Mouse (Mus musculus) MEL (cell line): Measurements from ENCODE around the gene 4930455H04Rik. TPM values are rescaled to one million over a fixed set of nuclear protein-coding genes. Genes with fewer than 3 reads are reported as not detected.

Experiments used
- DNase-seq: peaks from one replicate; pipeline ENCODE4 v3.0.0; 2011; ENCODE audit warnings: low read depth, low spot score
- H3K27ac ChIP-seq: 2 replicates; pipeline ENCODE4 v1.5.1; 2012; ENCODE audit warnings: low read depth, mild to moderate bottlenecking, control low read depth, low read length, moderate library complexity; ENCODE audit not compliant: control insufficient read depth
- H3K27me3 ChIP-seq, 2 experiments: fragments of 150-350 bp in 1 of 2; sonication (generic) in 1 of 2; 2 replicates each; pipeline ENCODE4 v1.6.1; 2012; ENCODE audit warnings: low read length in 2 of 2, mild to moderate bottlenecking in 2 of 2, improper control_type of control experiment in 1 of 2, moderate library complexity in 1 of 2; ENCODE audit not compliant: insufficient read depth in 2 of 2, control insufficient read depth in 1 of 2
- H3K36me3 ChIP-seq, 2 experiments: 2 replicates each; pipeline ENCODE4 v1.6.1; 2012 to 2014; ENCODE audit warnings: low read length in 2 of 2, improper control_type of control experiment in 1 of 2, inconsistent platforms in 1 of 2, mild to moderate bottlenecking in 1 of 2; ENCODE audit not compliant: insufficient read depth in 2 of 2, control insufficient read depth in 1 of 2
- H3K4me1 ChIP-seq, 2 experiments: fragments of 150-350 bp in 1 of 2; sonication (generic) in 1 of 2; 2 replicates each; pipeline ENCODE4 v1.6.1; 2012; ENCODE audit warnings: low read length in 2 of 2, improper control_type of control experiment in 1 of 2, mild to moderate bottlenecking in 1 of 2; ENCODE audit not compliant: insufficient read depth in 2 of 2, control insufficient read depth in 1 of 2
- H3K4me3 ChIP-seq, 2 experiments: fragments of 150-350 bp in 1 of 2; sonication (generic) in 1 of 2; 2 replicates each; pipeline ENCODE4 v1.5.1; 2012; ENCODE audit warnings: low read depth in 2 of 2, low read length in 2 of 2, mild to moderate bottlenecking in 2 of 2, moderate library complexity in 2 of 2, control low read depth in 1 of 2, improper control_type of control experiment in 1 of 2; ENCODE audit not compliant: control insufficient read depth in 1 of 2, insufficient read depth in 1 of 2
- H3K79me2 ChIP-seq: 2 replicates; pipeline ENCODE4 v1.6.1; 2012; ENCODE audit warnings: mild to moderate bottlenecking, low read length, moderate library complexity; ENCODE audit not compliant: control insufficient read depth, poor library complexity, insufficient read depth
- H3K9ac ChIP-seq: 2 replicates; pipeline ENCODE4 v1.6.1; 2012; ENCODE audit warnings: low read depth, mild to moderate bottlenecking, control low read depth, low read length, moderate library complexity; ENCODE audit not compliant: control insufficient read depth, poor library complexity, severe bottlenecking
- H3K9me3 ChIP-seq: fragments of 150-350 bp; sonication (generic); replicated peaks from 2 replicates; pipeline ENCODE4 v1.6.1; 2012; ENCODE audit warnings: mild to moderate bottlenecking, low read length, improper control_type of control experiment, moderate library complexity; ENCODE audit not compliant: insufficient read depth
- BHLHE40 ChIP-seq: IDR thresholded peaks from 2 replicates; pipeline ENCODE4 v1.6.1; 2012; ENCODE audit warnings: low read depth, mild to moderate bottlenecking, inconsistent platforms, low read length, improper control_type of control experiment, borderline replicate concordance
- E2F4 ChIP-seq: IDR thresholded peaks from 2 replicates; pipeline ENCODE4 v1.6.1; 2011; ENCODE audit warnings: low read depth, low read length, improper control_type of control experiment, borderline replicate concordance
- EP300 ChIP-seq, 2 experiments: IDR thresholded peaks; 2 replicates each; pipeline ENCODE4 v1.6.1; 2011; ENCODE audit warnings: improper control_type of control experiment in 2 of 2, low read length in 2 of 2, low read depth in 1 of 2, mild to moderate bottlenecking in 1 of 2
- ETS1 ChIP-seq: IDR thresholded peaks from 2 replicates; pipeline ENCODE4 v1.6.1; 2012; ENCODE audit warnings: low read depth, mild to moderate bottlenecking, inconsistent platforms, low read length, improper control_type of control experiment, moderate library complexity
- MAX ChIP-seq: IDR thresholded peaks from 2 replicates; pipeline ENCODE4 v1.6.1; 2011; ENCODE audit warnings: low read length, improper control_type of control experiment
- MAZ ChIP-seq: IDR thresholded peaks from 2 replicates; pipeline ENCODE4 v1.6.1; 2012; ENCODE audit warnings: low read depth, mild to moderate bottlenecking, inconsistent platforms, low read length, improper control_type of control experiment
- MXI1 ChIP-seq: IDR thresholded peaks from 2 replicates; pipeline ENCODE4 v1.6.1; 2011; ENCODE audit warnings: mild to moderate bottlenecking, low read depth, low read length, improper control_type of control experiment
- MYB ChIP-seq: IDR thresholded peaks from 2 replicates; pipeline ENCODE4 v1.6.1; 2011; ENCODE audit warnings: mild to moderate bottlenecking, low read depth, low read length, improper control_type of control experiment
- NELFE ChIP-seq: IDR thresholded peaks from 2 replicates; pipeline ENCODE4 v1.6.1; 2011; ENCODE audit warnings: low read depth, low read length, improper control_type of control experiment
- NRF1 ChIP-seq: IDR thresholded peaks from 2 replicates; pipeline ENCODE4 v1.6.1; 2014; ENCODE audit warnings: low read depth, mild to moderate bottlenecking, inconsistent platforms, low read length, improper control_type of control experiment, moderate library complexity; ENCODE audit not compliant: poor library complexity, insufficient read depth, severe bottlenecking
- RAD21 ChIP-seq: IDR thresholded peaks from 2 replicates; pipeline ENCODE4 v1.6.1; 2011; ENCODE audit warnings: mild to moderate bottlenecking, low read depth, low read length, improper control_type of control experiment
- RCOR1 ChIP-seq: IDR thresholded peaks from 2 replicates; pipeline ENCODE4 v1.6.1; 2012; ENCODE audit warnings: low read depth, mild to moderate bottlenecking, inconsistent platforms, low read length, improper control_type of control experiment
- SMC3 ChIP-seq: IDR thresholded peaks from 2 replicates; pipeline ENCODE4 v1.6.1; 2011; ENCODE audit warnings: low read depth, low read length, improper control_type of control experiment
- TAL1 ChIP-seq: IDR thresholded peaks from 2 replicates; pipeline ENCODE4 v1.6.1; 2012; ENCODE audit warnings: mild to moderate bottlenecking, inconsistent platforms, low read length, moderate library complexity, mixed read lengths
- TBP ChIP-seq: IDR thresholded peaks from 2 replicates; pipeline ENCODE4 v1.8.0; 2011; ENCODE audit warnings: low read depth, low read length, improper control_type of control experiment
- USF2 ChIP-seq, 2 experiments: IDR thresholded peaks; 2 replicates each; pipeline ENCODE4 v1.6.1; 2011 to 2012; ENCODE audit warnings: improper control_type of control experiment in 2 of 2, low read length in 2 of 2, borderline replicate concordance in 1 of 2, inconsistent platforms in 1 of 2, low read depth in 1 of 2, mild to moderate bottlenecking in 1 of 2; ENCODE audit not compliant: insufficient read depth in 1 of 2
- ZKSCAN1 ChIP-seq: IDR thresholded peaks from 2 replicates; pipeline ENCODE4 v1.6.1; 2012; ENCODE audit warnings: low read depth, mild to moderate bottlenecking, inconsistent platforms, low read length, improper control_type of control experiment, moderate library complexity
- ZMIZ1 ChIP-seq: IDR thresholded peaks from 2 replicates; pipeline ENCODE4 v1.6.1; 2012; ENCODE audit warnings: low read depth, mild to moderate bottlenecking, inconsistent platforms, low read length, improper control_type of control experiment, moderate library complexity
- polyA plus RNA-seq, 2 experiments: library from polyadenylated mRNA; stranded (reverse) in 1 of 2; unstranded in 1 of 2; fragments of >175 nt in 1 of 2; fragments of >200 nt in 1 of 2; gene quantifications; 2 replicates each; pipeline versions ENCODE4 v1.2.1 to v1.2.4; 2012; ENCODE audit warnings: low replicate concordance in 2 of 2, low read depth in 1 of 2; ENCODE audit not compliant: insufficient read length in 2 of 2, insufficient read depth in 1 of 2, missing spikeins in 1 of 2
- total RNA-seq: library from RNA; depleted of rRNA; stranded (reverse); fragments of 300-350 nt; gene quantifications from 2 replicates; pipeline ENCODE4 v1.2.3, GENCODE M21; 2012; rRNA removed

Gene 4930455H04Rik
- total RNA-seq (not detected in 2 replicates), polyA plus RNA-seq (not detected)

GRCm38 (mm10) chr3:116967967-116968366, at the start of gene 4930455H04Rik:
Gene 4930455H04Rik, plus strand, starts transcription at chr3:116968267.
- DNase-seq: no peak
- Histone ChIP-seq H3K79me2 (no peaks in the 10 kb centered on the region), H3K4me1 (peaks cover 0 to 2% of the 10 kb centered on the region in 2 experiments; a peak in 2 of 4 replicates), H3K36me3 (no peaks in the 10 kb centered on the region), H3K9ac (no peak within 1 kb of the TSS), H3K27ac (no peak within 1 kb of the TSS), H3K4me3 (no peak within 1 kb of the TSS), H3K9me3 (no peaks in the 10 kb centered on the region), H3K27me3 (no peaks in the 10 kb centered on the region; a peak in 1 of 4 replicates)
- TF ChIP-seq MAZ: no peak
- no peak for TF ChIP-seq TBP
- no peak for TF ChIP-seq MYB
- TF ChIP-seq E2F4: no peak
- TF ChIP-seq EP300 (IDR thresholded peaks at IDR 0.05; ENCODE audit: low read depth in 1 of 2, low read length in 2 of 2): no peak
- TF ChIP-seq NRF1: no peak

- Histone ChIP-seq H3K79me2 (no peaks in the 10 kb centered on the region), H3K4me3 (no peak overlapping the region), H3K4me1 (no peaks in the 10 kb centered on the region), H3K9me3 (no peaks in the 10 kb centered on the region), H3K36me3 (no peaks in the 10 kb centered on the region), H3K9ac (no peak overlapping the region), H3K27ac (no peak overlapping the region), H3K27me3 (no peaks in the 10 kb centered on the region; a peak in 1 of 4 replicates)
- no peak for DNase-seq
- TF ChIP-seq NELFE (no peak), E2F4 (no peak), RAD21 (no peak), BHLHE40 (no peak), MAX (no peak), MXI1 (no peak), TAL1 (no peak), ETS1 (no peak), ZMIZ1 (no peak), RCOR1 (no peak), ZKSCAN1 (no peak), USF2 (IDR thresholded peaks at IDR 0.05; ENCODE audit: borderline replicate concordance in 1 of 2, insufficient read depth in 1 of 2, low read depth in 1 of 2, low read length in 2 of 2) (no peak), SMC3 (no peak)
Observed at GRCm38 (mm10) chr3:116921535-116921934, 46.5 kb upstream of the 4930455H04Rik start.
